Mouse (Mus musculus): ENCODE data around the gene Il1rapl2.

DNA sequence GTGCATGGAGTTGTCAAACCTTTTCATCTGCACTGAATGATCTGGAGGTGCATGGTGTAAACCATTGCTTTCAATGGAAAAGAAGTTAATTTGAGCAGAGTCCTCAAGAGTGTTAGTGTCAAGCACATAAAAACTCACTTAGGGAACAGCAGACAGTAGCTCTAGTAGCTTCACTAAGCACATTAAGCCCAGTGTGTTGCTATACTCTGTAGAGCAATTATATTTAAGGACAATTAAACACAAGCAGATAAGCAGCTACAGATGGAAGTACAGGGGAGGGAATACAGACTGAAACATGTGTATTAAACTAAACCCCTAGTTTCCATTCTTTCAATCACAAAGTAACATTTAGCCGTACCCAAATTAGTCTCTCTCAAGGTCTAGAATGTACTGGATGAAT is 930.1 kb downstream of the Il1rapl2 start:
- TF ChIP-seq CTCF (IDR thresholded peaks at IDR 0.05; ENCODE audit: extremely low read depth, insufficient read depth, insufficient read length, insufficient replicate concordance), result no peak
- no peak for TF ChIP-seq POLR2A (IDR thresholded peaks at IDR 0.05; ENCODE audit: low read depth, low read length)
